Mouse (Mus musculus) liver, postnatal 0 days (tissue): ENCODE measurements around the gene Smad3. TPM values are rescaled to one million over a fixed set of nuclear protein-coding genes. Genes with fewer than 3 reads are reported as not detected.
A peak's percentile ranks its signal among the peaks of the same experiment; 100 is the strongest.

Experiments
- ATAC-seq: fragments of 200-750 bp; cut with Nextera tagmentation; 2 replicates; pipeline ENCODE4 v1.8.0; 2017; ENCODE audit warnings: mild to moderate bottlenecking, moderate library complexity
- DNase-seq: peaks from one replicate; pipeline ENCODE4 v3.0.0-alpha.2; 2016
- H3K27ac ChIP-seq: fragments of 300-500 bp; sonication (generic); 2 replicates; pipeline ENCODE4 v1.5.1; 2014; ENCODE audit warnings: antibody characterized with exemption, moderate library complexity, mild to moderate bottlenecking, low read depth
- H3K27me3 ChIP-seq: fragments of 300-500 bp; sonication (generic); 2 replicates; pipeline ENCODE4 v1.6.1; 2014; ENCODE audit warnings: low read length, control low read depth, mixed read lengths; ENCODE audit not compliant: insufficient read depth
- H3K36me3 ChIP-seq: fragments of 300-500 bp; sonication (generic); replicated peaks from 2 replicates; pipeline ENCODE4 v1.6.1; 2014; ENCODE audit warnings: mild to moderate bottlenecking, control low read depth, low read length, moderate library complexity, mixed read lengths; ENCODE audit not compliant: insufficient read depth
- H3K4me1 ChIP-seq: fragments of 300-500 bp; sonication (generic); 2 replicates; pipeline ENCODE4 v1.6.1; 2014; ENCODE audit warnings: antibody characterized with exemption, mild to moderate bottlenecking, control low read depth; ENCODE audit not compliant: insufficient read depth
- H3K4me2 ChIP-seq: fragments of 300-500 bp; sonication (generic); 2 replicates; pipeline ENCODE4 v1.6.1; 2014; ENCODE audit warnings: low read depth, mild to moderate bottlenecking, low read length, moderate library complexity, mixed read lengths
- H3K4me3 ChIP-seq: fragments of 300-500 bp; sonication (generic); 2 replicates; pipeline ENCODE4 v1.5.1; 2014; ENCODE audit warnings: low read depth, low read length
- H3K9ac ChIP-seq: fragments of 300-500 bp; sonication (generic); replicated peaks from 2 replicates; pipeline ENCODE4 v1.6.1; 2014; ENCODE audit warnings: mild to moderate bottlenecking, moderate library complexity
- H3K9me3 ChIP-seq: fragments of 300-500 bp; sonication (generic); 2 replicates; pipeline ENCODE4 v1.6.1; 2016; ENCODE audit warnings: mild to moderate bottlenecking, control low read depth, low read length, mixed read lengths
- CTCF ChIP-seq: sonication (generic); IDR thresholded peaks from 2 replicates; pipeline ENCODE4 v1.5.1; 2016; ENCODE audit warnings: antibody characterized with exemption, low read depth
- EP300 ChIP-seq: IDR thresholded peaks from 2 replicates; pipeline ENCODE4 v1.6.1; 2016; ENCODE audit warnings: antibody characterized with exemption, low read depth, mild to moderate bottlenecking
- WGBS: fragments of 180-500 bp; shearing (Covaris S2); extraction: QIAGEN DNeasy Blood & Tissue Kit; methylation state at CpG from one replicate; pipeline ENCODE4 v1.1.7; 2014; ENCODE audit not compliant: insufficient replicate concordance; 5-methylcytosine and 5-hydroxymethylcytosine counted together
- polyA plus RNA-seq: library from polyadenylated mRNA; unstranded; fragments of >200 nt; fragmentation: Nextera tagmentation; extraction: Ambion mirVana; gene quantifications from 2 replicates; pipeline ENCODE4 v1.2.1, GENCODE M21; 2015

The Smad3 gene
- polyA plus RNA-seq, 1 experiment from 2014 or later: 2.1 TPM

DNA sequence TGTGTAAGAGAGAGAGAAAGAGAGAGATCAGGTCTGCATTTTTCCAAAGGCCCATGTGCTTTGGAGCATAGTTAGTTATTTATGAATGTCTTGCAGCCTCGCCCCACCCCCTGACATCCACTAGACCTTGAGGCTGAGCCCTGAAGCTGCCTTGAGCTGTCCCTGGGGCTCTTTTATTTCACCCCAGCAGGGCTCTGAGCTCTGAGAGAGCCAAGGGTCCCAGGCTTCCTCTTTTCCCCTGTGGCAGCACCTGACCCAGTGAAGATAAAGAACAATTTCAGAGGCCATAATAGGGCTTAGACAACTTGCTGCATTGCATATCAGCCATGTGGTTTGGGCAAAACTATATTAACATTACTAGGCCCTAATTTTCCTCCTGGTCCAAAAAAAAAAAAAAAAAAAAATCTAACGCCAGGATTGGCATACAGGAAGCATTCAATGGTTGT is 93.5 kb downstream of the Smad3 start:
- DNase-seq (no peak), ATAC-seq (no peak)
- 61% methylated on average over 2 of the region's 2 CpGs for WGBS
- H3K9me3 ChIP-seq: no peaks in the 10 kb centered on the region
- TF ChIP-seq EP300: no peak
- no peak for TF ChIP-seq CTCF
- H3K36me3 ChIP-seq: peaks cover 21% of the 10 kb centered on the region
- no peaks in the 10 kb centered on the region for H3K27me3 ChIP-seq
- no peak overlapping the region for H3K9ac ChIP-seq
- H3K27ac ChIP-seq: no peak overlapping the region
- no peak overlapping the region for H3K4me3 ChIP-seq
- H3K4me2 ChIP-seq: no peak overlapping the region
- H3K4me1 ChIP-seq: peaks cover 3% of the 10 kb centered on the region; the same call in 1 of the 2 replicates

DNA sequence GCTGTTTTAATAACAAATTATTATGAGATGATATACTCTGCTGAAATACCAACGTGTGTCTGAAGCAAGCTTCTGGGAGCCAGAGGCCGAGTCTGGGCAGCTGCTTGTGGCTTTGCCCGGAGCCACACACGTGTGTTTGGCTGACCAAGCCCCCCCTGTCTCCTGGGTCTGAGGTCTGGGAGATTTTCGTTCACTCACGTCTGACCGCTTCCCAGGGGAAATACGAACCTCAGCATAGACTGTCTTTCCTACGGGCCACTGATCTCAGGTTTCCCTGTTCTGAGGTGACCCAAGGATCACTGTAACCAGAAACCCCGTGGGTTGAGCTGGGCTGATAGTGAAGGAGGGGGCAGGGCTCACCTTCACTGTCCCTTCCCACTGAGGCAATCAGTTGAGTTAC is 94.6 kb downstream of the Smad3 start:
- Histone ChIP-seq H3K4me1 (no peaks in the 10 kb centered on the region), H3K4me2 (no peak overlapping the region), H3K9me3 (no peaks in the 10 kb centered on the region), H3K9ac (no peak overlapping the region), H3K27me3 (no peaks in the 10 kb centered on the region), H3K4me3 (no peak overlapping the region), H3K36me3 (peaks cover 21% of the 10 kb centered on the region), H3K27ac (no peak overlapping the region)
- no peak for ATAC-seq
- no peak for TF ChIP-seq CTCF
- no peak for TF ChIP-seq EP300
- WGBS: 77% methylated on average over 10 of the region's 10 CpGs
- DNase-seq: no peak

DNA sequence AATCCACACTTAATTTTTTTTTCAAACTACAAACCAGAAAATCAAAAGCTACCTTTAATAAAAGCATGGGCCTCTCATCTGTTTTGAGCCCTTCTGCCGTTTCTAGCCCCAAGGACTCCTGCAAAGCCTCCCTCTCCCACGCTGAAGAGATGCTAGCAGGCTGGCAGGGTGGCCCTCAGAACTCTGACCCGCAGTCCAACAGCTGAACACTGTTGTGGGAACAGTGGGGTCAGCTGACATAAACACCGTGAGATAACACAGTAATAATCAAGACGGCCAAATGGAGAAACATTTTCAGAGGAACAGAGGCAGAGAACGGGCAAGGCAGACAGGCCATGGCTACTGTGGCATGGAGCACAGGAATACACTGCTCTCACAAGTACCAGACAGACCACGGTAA is 95.0 kb downstream of the Smad3 start:
- H3K36me3 ChIP-seq: peaks cover 21% of the 10 kb centered on the region
- TF ChIP-seq CTCF (no peak), EP300 (no peak)
- no peak for DNase-seq

DNA sequence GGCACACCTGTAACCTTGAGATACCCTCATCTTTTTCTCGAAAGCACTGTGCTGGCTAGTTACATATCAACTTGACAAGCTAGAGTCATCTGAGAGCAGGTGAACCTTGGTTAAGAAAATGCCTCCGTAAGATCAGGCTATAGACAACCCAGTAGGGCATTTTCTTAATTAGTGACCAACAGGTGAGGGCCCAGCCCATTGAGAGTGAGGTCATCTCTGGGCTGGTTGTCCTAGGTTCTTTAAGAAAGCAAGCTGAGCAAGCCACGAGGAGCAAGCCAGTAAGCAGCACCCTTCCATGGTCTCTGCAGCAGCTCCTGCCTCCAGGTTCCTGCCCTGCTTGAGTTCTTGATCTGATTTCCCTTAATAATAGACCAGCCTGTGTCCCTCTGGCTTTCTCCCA is 97.1 kb downstream of the Smad3 start:
- H3K9ac ChIP-seq: no peak overlapping the region
- DNase-seq: no peak
- H3K4me2 ChIP-seq: no peak overlapping the region
- H3K36me3 ChIP-seq: peaks cover 16% of the 10 kb centered on the region
- no peaks in the 10 kb centered on the region for H3K9me3 ChIP-seq
- H3K27ac ChIP-seq: no peak overlapping the region
- H3K4me3 ChIP-seq: no peak overlapping the region
- no peak for TF ChIP-seq CTCF
- H3K27me3 ChIP-seq: no peaks in the 10 kb centered on the region
- no peaks in the 10 kb centered on the region for H3K4me1 ChIP-seq
- WGBS: 85% methylated on average over 3 of the region's 3 CpGs
- ATAC-seq: no peak

More for the DNA sequence above, 95.0 kb downstream of the Smad3 start:
- no peak overlapping the region for H3K4me2 ChIP-seq
- no peaks in the 10 kb centered on the region for H3K27me3 ChIP-seq
- no peak overlapping the region for H3K27ac ChIP-seq
- no peaks in the 10 kb centered on the region for H3K4me1 ChIP-seq
- 56% methylated on average over 7 of the region's 7 CpGs for WGBS
- no peak overlapping the region for H3K9ac ChIP-seq
- peak; percentile 53 for ATAC-seq
- H3K4me3 ChIP-seq: no peak overlapping the region
- no peaks in the 10 kb centered on the region for H3K9me3 ChIP-seq

DNA sequence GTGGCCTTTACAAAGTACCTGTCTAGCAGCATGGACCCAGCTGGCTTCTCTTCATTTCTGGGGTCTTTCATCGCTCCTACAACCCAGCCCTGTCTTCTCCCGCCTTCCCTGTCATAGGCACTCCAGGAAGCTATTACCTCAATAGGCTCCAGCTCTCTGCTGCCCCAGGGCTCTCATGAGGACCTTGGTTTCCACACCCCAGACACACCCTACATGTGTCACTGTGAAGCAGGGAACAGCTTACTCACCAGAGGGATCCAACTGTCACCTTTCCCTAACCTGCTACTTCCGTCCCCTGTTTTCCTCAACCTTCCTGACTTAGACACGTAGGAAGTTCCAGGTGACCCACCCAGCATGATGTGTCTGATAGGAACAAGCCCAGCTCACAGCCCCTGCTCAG is 97.7 kb downstream of the Smad3 start:
- Histone ChIP-seq H3K36me3 (peaks cover 18% of the 10 kb centered on the region), H3K27me3 (no peaks in the 10 kb centered on the region), H3K4me2 (no peak overlapping the region), H3K4me3 (no peak overlapping the region), H3K27ac (no peak overlapping the region), H3K4me1 (no peaks in the 10 kb centered on the region), H3K9ac (no peak overlapping the region), H3K9me3 (no peaks in the 10 kb centered on the region)
- TF ChIP-seq CTCF: no peak
- no peak for TF ChIP-seq EP300
- no peak for ATAC-seq
- 83% methylated on average over 4 of the region's 4 CpGs for WGBS
- no peak for DNase-seq

DNA sequence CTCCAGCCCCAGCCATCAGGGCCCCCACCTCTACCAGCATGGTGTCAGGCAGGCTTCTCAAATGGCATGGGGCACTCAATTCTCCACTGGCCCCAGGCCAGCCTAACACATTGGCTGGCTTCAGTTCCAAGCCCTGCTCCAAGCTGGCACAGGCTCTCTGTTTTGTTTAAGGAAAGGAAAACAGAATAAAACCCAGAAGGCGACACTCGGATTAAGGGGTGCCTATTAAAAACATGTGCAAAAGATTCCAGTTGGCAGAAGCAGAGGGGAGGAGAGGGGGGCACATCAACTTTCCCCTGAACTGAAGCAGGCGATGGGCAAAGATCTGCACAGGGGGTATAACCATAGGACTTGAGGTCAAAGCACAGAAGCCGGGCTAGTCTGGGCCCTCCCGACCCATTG is 98.8 kb downstream of the Smad3 start:
- Histone ChIP-seq H3K9me3 (no peaks in the 10 kb centered on the region), H3K9ac (no peak overlapping the region), H3K4me2 (no peak overlapping the region), H3K27me3 (no peaks in the 10 kb centered on the region), H3K27ac (no peak overlapping the region), H3K4me1 (no peaks in the 10 kb centered on the region), H3K36me3 (peaks cover 17% of the 10 kb centered on the region), H3K4me3 (no peak overlapping the region)
- 82% methylated on average over 5 of the region's 5 CpGs for WGBS
- no peak for TF ChIP-seq EP300
- TF ChIP-seq CTCF: no peak
- ATAC-seq: no peak
- DNase-seq: no peak

DNA sequence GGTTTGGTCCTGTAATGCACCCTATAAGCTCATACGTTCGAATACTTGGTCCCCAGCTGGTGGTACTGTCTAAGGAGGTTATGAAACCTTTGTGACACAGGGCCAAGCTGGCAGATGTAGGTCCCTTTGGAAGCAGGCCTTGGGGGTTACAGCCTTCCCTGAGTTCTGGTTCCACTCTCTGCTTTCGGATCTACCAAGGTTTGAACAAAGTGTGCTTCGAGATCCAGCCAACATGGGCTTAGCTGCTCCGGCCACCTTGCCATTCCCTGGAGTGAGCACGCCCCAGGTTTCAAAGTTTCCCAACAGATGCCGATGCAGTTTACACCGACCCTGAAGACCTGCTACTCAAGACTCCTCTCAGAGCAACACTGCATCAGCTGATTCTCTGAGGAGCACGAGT is 99.4 kb downstream of the Smad3 start:
- no peak for ATAC-seq
- TF ChIP-seq CTCF: no peak
- no peak for TF ChIP-seq EP300
- H3K36me3 ChIP-seq: peaks cover 18% of the 10 kb centered on the region
- no peak for DNase-seq
- H3K9me3 ChIP-seq: no peaks in the 10 kb centered on the region
- H3K4me2 ChIP-seq: no peak overlapping the region
- no peaks in the 10 kb centered on the region for H3K27me3 ChIP-seq
- no peak overlapping the region for H3K27ac ChIP-seq
- H3K4me3 ChIP-seq: no peak overlapping the region
- no peak overlapping the region for H3K9ac ChIP-seq
- no peaks in the 10 kb centered on the region for H3K4me1 ChIP-seq
- 86% methylated on average over 9 of the region's 9 CpGs for WGBS
